Mouse (Mus musculus): ENCODE data around the gene Cyp2b13. TPM values are rescaled to one million over a fixed set of nuclear protein-coding genes. Genes with fewer than 3 reads are reported as not detected.
"Not testable (repeated sequence)": the region's sequence is repeated elsewhere in the genome, so short reads cannot be mapped to it uniquely, and the experiment has no call there.

The Cyp2b13 gene
- not detected in 2 replicates for polyA plus RNA-seq (2015; fragmentation: Nextera tagmentation; extraction: Ambion mirVana)

GRCm38 (mm10) chr7:26061197-26061596 is at the start of gene Cyp2b13:
Gene Cyp2b13 (plus strand): TSS chr7:26061497.
- WGBS = 89% methylated on average over 2 of the region's 2 CpGs

GRCm38 (mm10) chr7:26019814-26020332 is 41.4 kb upstream of the Cyp2b13 start:
- not testable (repeated sequence) for H3K4me1 ChIP-seq; H3K9ac ChIP-seq; H3K4me2 ChIP-seq; H3K36me3 ChIP-seq; H3K27me3 ChIP-seq (replicated peaks); H3K9me3 ChIP-seq; H3K27ac ChIP-seq; ATAC-seq (ENCODE audit: insufficient read depth, low FRiP score, low read depth); H3K4me3 ChIP-seq (replicated peaks)
- 89% methylated on average over 1 of the region's 3 CpGs for WGBS

More at GRCm38 (mm10) chr7:26061197-26061596, at the start of gene Cyp2b13:
- H3K4me3 ChIP-seq (replicated peaks); H3K9me3 ChIP-seq; H3K36me3 ChIP-seq; H3K4me2 ChIP-seq; H3K9ac ChIP-seq; H3K27ac ChIP-seq; ATAC-seq (ENCODE audit: insufficient read depth, low FRiP score, low read depth); H3K4me1 ChIP-seq; H3K27me3 ChIP-seq (replicated peaks): not testable (repeated sequence)

GRCm38 (mm10) chr7:26054885-26055630 is 6.2 kb upstream of the Cyp2b13 start:
- not testable (repeated sequence) for H3K4me3 ChIP-seq (replicated peaks); H3K4me2 ChIP-seq; H3K9ac ChIP-seq; H3K4me1 ChIP-seq; H3K9me3 ChIP-seq; H3K36me3 ChIP-seq; ATAC-seq (ENCODE audit: insufficient read depth, low FRiP score, low read depth); H3K27ac ChIP-seq; H3K27me3 ChIP-seq (replicated peaks)
- 84% methylated on average over 4 of the region's 4 CpGs for WGBS

GRCm38 (mm10) chr7:26071677-26072076 is 10.4 kb downstream of the Cyp2b13 start:
- H3K4me1 ChIP-seq; H3K36me3 ChIP-seq; H3K27me3 ChIP-seq (replicated peaks); H3K4me3 ChIP-seq (replicated peaks); H3K9ac ChIP-seq; H3K27ac ChIP-seq; H3K4me2 ChIP-seq; H3K9me3 ChIP-seq: not testable (repeated sequence)
- ATAC-seq (ENCODE audit: insufficient read depth, low FRiP score, low read depth) = 0 out of 2 replicates have a peak, but pooled peaks have one; percentile 50
- WGBS = 50% methylated on average over 29 of the region's 29 CpGs

GRCm38 (mm10) chr7:26082595-26082994 is 21.3 kb downstream of the Cyp2b13 start:
- H3K9ac ChIP-seq = no peak overlapping the region
- no peak overlapping the region for H3K4me2 ChIP-seq
- no peaks in the 10 kb centered on the region for H3K9me3 ChIP-seq
- no peak for ATAC-seq (ENCODE audit: insufficient read depth, low FRiP score, low read depth)
- 51% methylated on average over 2 of the region's 2 CpGs for WGBS
- no peaks in the 10 kb centered on the region for H3K36me3 ChIP-seq
- no peaks in the 10 kb centered on the region for H3K27me3 ChIP-seq (replicated peaks)
- no peaks in the 10 kb centered on the region for H3K4me1 ChIP-seq
- H3K27ac ChIP-seq = no peak overlapping the region
- H3K4me3 ChIP-seq (replicated peaks) = no peak overlapping the region

GRCm38 (mm10) chr7:26087391-26087790 is 26.1 kb downstream of the Cyp2b13 start:
- H3K9ac ChIP-seq = no peak overlapping the region
- H3K4me2 ChIP-seq = no peak overlapping the region
- H3K27me3 ChIP-seq (replicated peaks) = no peaks in the 10 kb centered on the region
- H3K4me3 ChIP-seq (replicated peaks) = no peak overlapping the region
- WGBS = 96% methylated on average over 1 of the region's 1 CpGs
- H3K9me3 ChIP-seq = no peaks in the 10 kb centered on the region
- no peak for ATAC-seq (ENCODE audit: insufficient read depth, low FRiP score, low read depth)
- H3K27ac ChIP-seq = no peak overlapping the region
- no peaks in the 10 kb centered on the region for H3K4me1 ChIP-seq
- no peaks in the 10 kb centered on the region for H3K36me3 ChIP-seq

- H3K36me3 ChIP-seq; H3K4me3 ChIP-seq (replicated peaks); H3K9me3 ChIP-seq; ATAC-seq (ENCODE audit: insufficient read depth, low FRiP score, low read depth); H3K27ac ChIP-seq; H3K9ac ChIP-seq; H3K4me2 ChIP-seq; H3K4me1 ChIP-seq; H3K27me3 ChIP-seq (replicated peaks): not testable (repeated sequence)
Measured at GRCm38 (mm10) chr7:26088578-26088977, 27.3 kb downstream of the Cyp2b13 start.

GRCm38 (mm10) chr7:26139623-26140022 is 78.3 kb downstream of the Cyp2b13 start:
- H3K27me3 ChIP-seq (replicated peaks); H3K4me3 ChIP-seq (replicated peaks); H3K36me3 ChIP-seq; H3K27ac ChIP-seq; ATAC-seq (ENCODE audit: insufficient read depth, low FRiP score, low read depth); H3K9me3 ChIP-seq; H3K4me1 ChIP-seq; H3K9ac ChIP-seq; H3K4me2 ChIP-seq: not testable (repeated sequence)
- WGBS = no CpG with 5 or more reads among the region's 2 CpGs

GRCm38 (mm10) chr7:26143657-26144056 is 82.4 kb downstream of the Cyp2b13 start:
- not testable (repeated sequence) for H3K4me2 ChIP-seq; ATAC-seq (ENCODE audit: insufficient read depth, low FRiP score, low read depth); H3K4me1 ChIP-seq; H3K27me3 ChIP-seq (replicated peaks); H3K36me3 ChIP-seq; H3K4me3 ChIP-seq (replicated peaks); H3K9ac ChIP-seq; H3K9me3 ChIP-seq; H3K27ac ChIP-seq
- WGBS = 78% methylated on average over 1 of the region's 3 CpGs

Other genes with a start within 250 kb of the Cyp2b13 start
- 35.3 and 35.6 TPM in 2 replicates for gene Cyp2s1, start 244.6 kb upstream of the Cyp2b13 start, polyA plus RNA-seq (2015; fragmentation: Nextera tagmentation; extraction: Ambion mirVana)
- not detected in 2 replicates for gene Cyp2b10, start 163.9 kb upstream of the Cyp2b13 start, polyA plus RNA-seq (2015; fragmentation: Nextera tagmentation; extraction: Ambion mirVana)
- gene Cyp2b9, start 111.9 kb downstream of the Cyp2b13 start, polyA plus RNA-seq (2015; fragmentation: Nextera tagmentation; extraction: Ambion mirVana) = not detected in 2 replicates
- gene Vmn1r184, start 198.8 kb downstream of the Cyp2b13 start, polyA plus RNA-seq (2015; fragmentation: Nextera tagmentation; extraction: Ambion mirVana) = not detected in 2 replicates
- gene Cyp2a4, start 245.7 kb downstream of the Cyp2b13 start, polyA plus RNA-seq (2015; fragmentation: Nextera tagmentation; extraction: Ambion mirVana) = not detected in 2 replicates

All from stomach, embryonic 15.5 days (tissue).